Mouse (Mus musculus): ENCODE data around the gene Pgrmc2. TPM values are rescaled to one million over a fixed set of nuclear protein-coding genes. Genes with fewer than 3 reads are reported as not detected.
A peak's percentile ranks its signal among the peaks of the same experiment; 100 is the strongest.

Pgrmc2 gene
- total and polyA plus RNA-seq, 2 experiments from 2014 or later, result 30.3 to 36.6 TPM

DNA sequence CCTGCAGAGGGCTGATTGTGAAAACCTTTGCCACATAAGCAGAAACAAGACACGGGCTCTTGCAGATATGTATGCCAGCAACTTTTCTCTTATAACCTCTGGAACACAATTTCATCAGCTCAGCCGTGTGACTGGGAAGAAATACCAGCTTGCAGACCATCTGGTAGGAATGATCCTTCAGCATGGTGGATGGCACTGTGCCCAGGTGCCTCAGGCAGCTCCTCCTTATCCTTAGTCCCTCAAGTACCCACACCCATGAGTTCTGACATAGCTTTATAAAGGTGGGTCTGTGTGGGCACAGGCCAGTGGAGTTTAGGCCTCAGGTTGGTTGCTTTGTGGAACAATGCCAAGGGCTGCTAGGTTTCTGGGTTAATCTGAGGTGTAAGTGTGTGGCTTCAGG, 24.5 kb downstream of the Pgrmc2 start:
- peak; percentile 71 for DNase-seq
- ATAC-seq, result peak; percentile 53
- no peak overlapping the region for H3K9ac ChIP-seq
- no peaks in the 10 kb centered on the region for H3K9me3 ChIP-seq (ENCODE audit: low read length)
- no peaks in the 10 kb centered on the region for H3K4me1 ChIP-seq (ENCODE audit: insufficient read depth)
- no peak overlapping the region for H3K4me2 ChIP-seq (ENCODE audit: low read depth)
- H3K4me3 ChIP-seq (ENCODE audit: low read depth, low read length), result no peak overlapping the region
- 45% methylated on average over 2 of the region's 2 CpGs for whole genome bisulfite sequencing
- no peak for TF ChIP-seq CTCF (IDR thresholded peaks at IDR 0.05; ENCODE audit: low read depth)
- no peaks in the 10 kb centered on the region for H3K27me3 ChIP-seq (ENCODE audit: insufficient read depth, low read length)
- no peak overlapping the region for H3K27ac ChIP-seq (ENCODE audit: low read depth, low read length)
- no peaks in the 10 kb centered on the region for H3K36me3 ChIP-seq (ENCODE audit: insufficient read depth)

DNA sequence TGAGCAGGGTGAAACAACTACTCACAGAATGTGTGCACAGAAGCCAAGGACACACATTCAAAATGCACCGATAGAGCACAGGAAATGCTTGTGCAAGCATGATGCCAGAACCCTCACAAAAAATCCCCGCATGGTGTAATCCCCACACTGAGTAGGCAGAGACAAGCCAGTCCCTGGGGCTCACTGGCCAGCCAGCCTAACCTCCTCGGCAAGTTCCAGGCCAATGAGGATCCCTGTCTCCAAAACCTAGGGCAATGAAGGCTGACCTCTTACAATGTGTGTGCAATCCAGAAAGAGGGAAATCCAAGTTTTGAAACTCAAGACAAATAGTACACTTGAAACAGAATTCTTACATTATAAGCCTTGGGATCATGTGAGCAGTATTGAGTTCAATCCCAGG, 29.5 kb downstream of the Pgrmc2 start:
- no peaks in the 10 kb centered on the region for H3K27me3 ChIP-seq (ENCODE audit: insufficient read depth, low read length)
- DNase-seq (no peak), ATAC-seq (no peak)
- H3K36me3 ChIP-seq (ENCODE audit: insufficient read depth), result no peaks in the 10 kb centered on the region
- no peaks in the 10 kb centered on the region for H3K4me1 ChIP-seq (ENCODE audit: insufficient read depth)
- no peaks in the 10 kb centered on the region for H3K9me3 ChIP-seq (ENCODE audit: low read length)
- no peak for TF ChIP-seq CTCF (IDR thresholded peaks at IDR 0.05; ENCODE audit: low read depth)
- H3K9ac ChIP-seq, result no peak overlapping the region
- H3K4me2 ChIP-seq (ENCODE audit: low read depth), result no peak overlapping the region
- H3K27ac ChIP-seq (ENCODE audit: low read depth, low read length), result no peak overlapping the region
- H3K4me3 ChIP-seq (ENCODE audit: low read depth, low read length), result no peak overlapping the region
- WGBS, result 92% methylated on average over 3 of the region's 3 CpGs

DNA sequence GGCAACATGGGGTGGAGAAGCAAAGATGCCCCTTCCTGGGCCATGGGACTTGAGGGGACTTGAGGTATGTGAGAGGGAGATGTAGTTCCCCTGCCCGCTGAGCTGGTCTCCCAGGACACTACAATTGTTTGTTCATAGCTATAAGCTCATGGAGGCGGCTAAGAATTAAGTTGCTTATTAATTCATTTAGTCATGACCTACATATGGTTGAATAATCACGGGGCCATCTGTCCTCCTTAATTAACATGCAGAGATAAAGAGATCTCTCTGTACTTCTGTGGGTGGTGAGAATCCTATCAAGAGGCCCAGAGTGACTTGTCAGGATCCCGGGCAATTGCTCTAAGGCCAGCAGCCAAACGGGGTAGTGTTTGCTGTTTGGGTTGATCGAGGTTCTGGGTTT, 35.0 kb downstream of the Pgrmc2 start:
- no peak for DNase-seq
- Histone ChIP-seq H3K4me2 (ENCODE audit: low read depth) (no peak overlapping the region), H3K4me3 (ENCODE audit: low read depth, low read length) (no peak overlapping the region), H3K9me3 (ENCODE audit: low read length) (no peaks in the 10 kb centered on the region), H3K4me1 (ENCODE audit: insufficient read depth) (no peaks in the 10 kb centered on the region), H3K9ac (no peak overlapping the region), H3K27me3 (ENCODE audit: insufficient read depth, low read length) (no peaks in the 10 kb centered on the region), H3K27ac (ENCODE audit: low read depth, low read length) (no peak overlapping the region), H3K36me3 (ENCODE audit: insufficient read depth) (no peaks in the 10 kb centered on the region)
- 72% methylated on average over 6 of the region's 6 CpGs for WGBS
- TF ChIP-seq CTCF (IDR thresholded peaks at IDR 0.05; ENCODE audit: low read depth), result no peak
- no peak for ATAC-seq

DNA sequence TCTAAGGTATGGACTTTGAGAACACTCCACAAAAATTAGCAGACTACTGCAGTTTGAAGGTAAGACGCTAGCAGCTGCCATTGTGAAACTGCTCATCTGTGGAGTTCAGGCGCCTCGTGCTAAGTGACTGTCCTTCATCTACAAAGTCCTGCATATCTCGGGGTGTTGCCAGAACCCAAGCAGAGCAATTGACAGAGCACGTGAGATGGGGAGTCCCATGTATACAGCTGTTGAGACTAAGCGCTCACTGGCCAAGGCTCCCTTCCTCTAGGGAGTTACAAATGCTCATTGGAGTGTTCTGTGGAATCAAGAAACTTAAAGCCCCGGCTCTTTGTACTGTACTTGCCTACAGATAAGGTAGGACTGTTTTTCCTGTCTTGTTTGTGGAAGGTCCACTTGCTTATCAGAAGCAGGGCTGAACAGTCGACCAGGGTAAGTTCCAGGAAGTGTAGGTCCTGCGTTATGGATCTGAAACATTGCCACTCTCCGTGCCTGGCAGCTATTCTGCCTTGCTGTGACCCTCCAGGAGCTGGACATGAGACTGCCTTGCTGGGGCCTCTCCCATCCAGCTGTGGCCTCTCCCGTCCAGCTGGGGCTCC, 39.0 kb downstream of the Pgrmc2 start:
- no peak overlapping the region for H3K9ac ChIP-seq
- no peak overlapping the region for H3K27ac ChIP-seq (ENCODE audit: low read depth, low read length)
- no peak for DNase-seq
- TF ChIP-seq CTCF (IDR thresholded peaks at IDR 0.05; ENCODE audit: low read depth), result no peak
- no peaks in the 10 kb centered on the region for H3K4me1 ChIP-seq (ENCODE audit: insufficient read depth)
- H3K9me3 ChIP-seq (ENCODE audit: low read length), result no peaks in the 10 kb centered on the region
- no peak overlapping the region for H3K4me3 ChIP-seq (ENCODE audit: low read depth, low read length)
- no peak for ATAC-seq
- no peaks in the 10 kb centered on the region for H3K27me3 ChIP-seq (ENCODE audit: insufficient read depth, low read length)
- WGBS, result 80% methylated on average over 11 of the region's 11 CpGs
- no peak overlapping the region for H3K4me2 ChIP-seq (ENCODE audit: low read depth)
- no peaks in the 10 kb centered on the region for H3K36me3 ChIP-seq (ENCODE audit: insufficient read depth)

DNA sequence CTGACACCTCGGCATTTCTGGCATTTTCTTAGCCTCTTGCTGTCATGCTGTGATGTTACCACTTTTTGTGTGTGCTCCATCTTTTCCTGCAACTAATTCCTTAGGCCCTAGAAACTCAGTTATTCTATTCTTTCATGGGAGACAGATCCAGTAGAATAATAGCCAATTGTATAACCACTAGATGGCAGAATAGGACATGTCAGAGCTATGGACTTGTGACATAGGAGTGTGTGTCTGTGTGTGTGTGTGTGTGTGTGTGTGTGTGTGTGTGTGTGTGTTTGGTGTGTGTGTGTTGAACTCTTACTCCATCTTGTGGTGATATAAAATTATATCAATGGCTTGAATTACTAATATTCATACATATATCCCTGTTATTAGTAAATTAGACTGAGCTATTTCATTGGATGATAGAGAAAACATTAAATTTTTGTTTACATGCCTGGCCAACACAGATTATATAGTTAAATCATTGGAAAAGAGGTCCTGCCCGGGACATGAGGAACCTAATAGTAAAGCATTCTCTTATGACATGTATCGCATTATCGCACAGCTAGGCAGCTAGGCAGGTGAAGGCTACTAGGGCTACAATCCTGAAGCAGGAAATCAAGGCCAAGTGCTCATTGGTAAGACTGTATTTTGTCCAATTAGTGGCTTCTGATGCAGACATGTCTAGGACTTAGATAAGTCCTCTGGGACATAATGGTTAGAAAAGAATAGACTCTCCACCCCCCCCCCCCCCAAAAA, 40.5 kb downstream of the Pgrmc2 start:
- ATAC-seq, result peak; percentile 85
- 83% methylated on average over 4 of the region's 4 CpGs for WGBS

DNA sequence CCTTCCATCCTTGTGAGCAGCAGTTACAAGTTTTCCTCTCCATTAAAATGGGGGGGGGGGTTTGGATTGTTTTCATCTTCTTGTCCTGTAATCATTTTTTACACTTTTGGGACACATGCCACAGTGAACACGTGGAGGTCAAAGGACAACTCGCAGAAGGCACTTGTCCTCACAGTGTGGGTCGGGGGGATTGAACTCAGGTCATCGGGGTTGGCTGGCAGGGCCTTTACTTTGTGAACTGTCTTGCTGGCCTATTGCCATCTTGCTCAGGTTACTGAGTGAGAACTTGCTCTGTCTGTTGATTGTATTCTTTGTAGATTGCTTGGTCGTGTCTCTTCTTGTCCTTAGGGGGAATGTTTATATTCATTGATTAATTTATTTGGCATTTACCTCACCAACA, 41.6 kb downstream of the Pgrmc2 start:
- no peak for TF ChIP-seq CTCF (IDR thresholded peaks at IDR 0.05; ENCODE audit: low read depth)
- DNase-seq (no peak), ATAC-seq (no peak)
- Histone ChIP-seq H3K27ac (ENCODE audit: low read depth, low read length) (no peak overlapping the region), H3K36me3 (ENCODE audit: insufficient read depth) (no peaks in the 10 kb centered on the region), H3K9ac (no peak overlapping the region), H3K9me3 (ENCODE audit: low read length) (no peaks in the 10 kb centered on the region), H3K4me1 (ENCODE audit: insufficient read depth) (no peaks in the 10 kb centered on the region), H3K27me3 (ENCODE audit: insufficient read depth, low read length) (no peaks in the 10 kb centered on the region), H3K4me2 (ENCODE audit: low read depth) (no peak overlapping the region), H3K4me3 (ENCODE audit: low read depth, low read length) (no peak overlapping the region)
- WGBS, result 71% methylated on average over 5 of the region's 5 CpGs

More for the DNA sequence above, 40.5 kb downstream of the Pgrmc2 start:
- DNase-seq, result peak; percentile 58
- no peak overlapping the region for H3K4me3 ChIP-seq (ENCODE audit: low read depth, low read length)
- H3K4me2 ChIP-seq (ENCODE audit: low read depth), result no peak overlapping the region
- TF ChIP-seq CTCF (IDR thresholded peaks at IDR 0.05; ENCODE audit: low read depth), result peak; percentile 88
- no peaks in the 10 kb centered on the region for H3K9me3 ChIP-seq (ENCODE audit: low read length)
- no peak overlapping the region for H3K9ac ChIP-seq
- H3K36me3 ChIP-seq (ENCODE audit: insufficient read depth), result no peaks in the 10 kb centered on the region
- H3K27me3 ChIP-seq (ENCODE audit: insufficient read depth, low read length), result no peaks in the 10 kb centered on the region
- no peak overlapping the region for H3K27ac ChIP-seq (ENCODE audit: low read depth, low read length)
- H3K4me1 ChIP-seq (ENCODE audit: insufficient read depth), result no peaks in the 10 kb centered on the region

DNA sequence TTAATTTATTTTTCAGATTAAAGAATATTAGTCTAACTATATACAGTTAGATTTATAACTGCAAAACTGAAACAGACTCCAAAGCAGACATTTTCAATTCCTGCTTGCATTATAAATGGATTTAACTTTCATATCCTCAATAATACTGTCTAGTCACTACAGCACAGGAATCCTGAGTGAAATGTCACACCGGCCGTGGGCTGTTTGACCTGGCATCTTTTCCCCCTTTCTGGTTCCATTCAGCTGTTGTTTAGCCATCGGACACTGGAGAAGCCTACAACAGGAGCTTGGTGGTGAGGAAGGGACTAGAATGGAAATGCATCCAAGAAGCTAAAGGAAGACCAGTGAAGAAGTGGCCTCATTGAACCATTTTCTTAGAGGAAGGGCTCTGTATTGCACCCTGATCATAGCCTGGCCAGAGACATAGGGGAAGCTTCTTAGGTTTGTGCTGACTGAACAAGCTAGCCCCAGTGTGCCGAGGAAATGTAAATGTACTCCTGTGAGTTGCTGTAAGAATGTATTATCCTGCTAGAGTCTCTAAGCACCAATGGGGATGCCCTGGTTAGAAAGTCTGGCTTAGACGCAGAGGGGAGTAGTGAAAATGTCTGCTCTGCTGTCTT, 44.4 kb downstream of the Pgrmc2 start:
- Histone ChIP-seq H3K27me3 (ENCODE audit: insufficient read depth, low read length) (no peaks in the 10 kb centered on the region), H3K36me3 (ENCODE audit: insufficient read depth) (no peaks in the 10 kb centered on the region), H3K4me2 (ENCODE audit: low read depth) (no peak overlapping the region), H3K9ac (no peak overlapping the region), H3K9me3 (ENCODE audit: low read length) (no peaks in the 10 kb centered on the region), H3K27ac (ENCODE audit: low read depth, low read length) (no peak overlapping the region), H3K4me3 (ENCODE audit: low read depth, low read length) (no peak overlapping the region), H3K4me1 (ENCODE audit: insufficient read depth) (no peaks in the 10 kb centered on the region)
- DNase-seq, result no peak
- no peak for TF ChIP-seq CTCF (IDR thresholded peaks at IDR 0.05; ENCODE audit: low read depth)
- ATAC-seq, result no peak
- WGBS, result 55% methylated on average over 5 of the region's 5 CpGs

All from forebrain, postnatal 0 days (tissue).